Mouse (Mus musculus): Measurements from ENCODE around the gene Cald1. TPM values are rescaled to one million over a fixed set of nuclear protein-coding genes. Genes with fewer than 3 reads are reported as not detected.
A peak's percentile ranks its signal among the peaks of the same experiment; 100 is the strongest.

Cald1 gene
- polyA plus RNA-seq, 1 experiment from 2014 or later = 59.2 TPM

DNA sequence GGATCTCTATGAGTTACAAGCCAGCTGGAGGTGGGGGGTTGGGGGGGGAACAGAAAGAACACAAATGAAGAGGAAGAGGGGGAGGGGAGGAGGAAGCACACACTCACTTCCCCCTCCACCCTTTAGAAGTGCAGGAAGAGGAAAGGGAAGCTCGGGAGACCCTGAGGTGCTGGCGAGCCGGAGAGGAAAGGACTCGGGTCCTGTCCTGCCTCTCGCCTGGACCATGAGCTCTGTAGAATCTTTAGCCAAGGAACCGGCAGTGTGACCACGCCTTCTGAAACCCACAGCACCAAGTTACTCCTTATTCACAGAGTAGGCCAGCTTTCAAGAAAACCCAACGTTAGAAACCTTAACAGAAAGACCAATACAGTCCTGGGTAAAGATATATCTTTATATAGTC, 83.8 kb downstream of the Cald1 start:
- Histone ChIP-seq H3K27me3 (replicated peaks) (no peaks in the 10 kb centered on the region), H3K9me3 (replicated peaks) (no peaks in the 10 kb centered on the region), H3K27ac (replicated peaks) (no peak overlapping the region), H3K36me3 (no peaks in the 10 kb centered on the region), H3K4me2 (no peak overlapping the region), H3K4me1 (no peaks in the 10 kb centered on the region), H3K9ac (replicated peaks) (no peak overlapping the region), H3K4me3 (replicated peaks) (no peak overlapping the region)
- ATAC-seq (ENCODE audit: low FRiP score) = no peak
- 73% methylated on average over 8 of the region's 8 CpGs for WGBS

DNA sequence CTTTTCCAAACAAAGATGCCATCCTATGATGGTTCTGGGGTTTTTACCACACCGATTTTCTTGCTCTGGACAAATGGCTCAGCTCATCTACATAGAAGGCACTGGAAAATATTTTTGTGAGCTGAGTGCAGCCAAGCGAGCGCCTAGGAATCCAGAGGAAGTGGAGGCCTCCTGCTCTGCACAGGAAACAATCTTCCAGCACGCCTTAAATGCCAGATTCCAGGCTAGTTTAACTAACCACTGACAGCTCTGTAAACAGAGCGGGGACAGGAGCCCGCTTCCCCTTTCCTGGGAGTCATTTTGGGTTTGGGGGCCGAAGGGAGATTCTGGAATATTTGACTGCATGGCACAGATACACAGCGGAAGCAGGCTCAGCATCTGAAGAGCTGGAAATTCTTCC, 86.6 kb downstream of the Cald1 start:
- Histone ChIP-seq H3K36me3 (no peaks in the 10 kb centered on the region), H3K9ac (replicated peaks) (no peak overlapping the region), H3K4me1 (no peaks in the 10 kb centered on the region), H3K4me3 (replicated peaks) (no peak overlapping the region), H3K4me2 (no peak overlapping the region), H3K27ac (replicated peaks) (no peak overlapping the region), H3K27me3 (replicated peaks) (no peaks in the 10 kb centered on the region), H3K9me3 (replicated peaks) (no peaks in the 10 kb centered on the region)
- WGBS = 58% methylated on average over 8 of the region's 8 CpGs
- ATAC-seq (ENCODE audit: low FRiP score) = no peak

DNA sequence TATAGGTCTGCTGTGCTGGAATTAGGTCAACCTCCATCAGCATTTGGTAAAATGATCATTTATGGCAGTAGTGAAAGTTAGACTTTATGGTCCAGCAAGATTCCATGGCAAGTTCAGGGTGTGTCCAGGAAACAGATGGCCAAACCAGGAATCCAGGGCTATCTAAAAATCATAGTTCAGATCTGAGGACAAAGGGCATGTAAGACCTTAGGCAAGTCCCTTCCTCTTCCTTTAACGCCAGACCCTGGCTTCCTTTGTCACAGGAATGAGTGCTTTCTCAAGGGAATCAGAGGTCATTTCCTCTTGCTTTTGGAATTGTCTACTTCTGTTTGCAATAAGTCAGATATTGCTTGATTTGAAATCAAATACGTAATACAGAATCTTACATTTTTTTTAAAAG, 90.7 kb downstream of the Cald1 start:
- H3K4me2 ChIP-seq = no peak overlapping the region
- H3K4me3 ChIP-seq (replicated peaks) = no peak overlapping the region
- H3K9ac ChIP-seq (replicated peaks) = no peak overlapping the region
- no peaks in the 10 kb centered on the region for H3K9me3 ChIP-seq (replicated peaks)
- 87% methylated on average over 2 of the region's 2 CpGs for WGBS
- no peak overlapping the region for H3K27ac ChIP-seq (replicated peaks)
- H3K27me3 ChIP-seq (replicated peaks) = no peaks in the 10 kb centered on the region
- ATAC-seq (ENCODE audit: low FRiP score) = no peak
- H3K4me1 ChIP-seq = no peaks in the 10 kb centered on the region
- no peaks in the 10 kb centered on the region for H3K36me3 ChIP-seq

DNA sequence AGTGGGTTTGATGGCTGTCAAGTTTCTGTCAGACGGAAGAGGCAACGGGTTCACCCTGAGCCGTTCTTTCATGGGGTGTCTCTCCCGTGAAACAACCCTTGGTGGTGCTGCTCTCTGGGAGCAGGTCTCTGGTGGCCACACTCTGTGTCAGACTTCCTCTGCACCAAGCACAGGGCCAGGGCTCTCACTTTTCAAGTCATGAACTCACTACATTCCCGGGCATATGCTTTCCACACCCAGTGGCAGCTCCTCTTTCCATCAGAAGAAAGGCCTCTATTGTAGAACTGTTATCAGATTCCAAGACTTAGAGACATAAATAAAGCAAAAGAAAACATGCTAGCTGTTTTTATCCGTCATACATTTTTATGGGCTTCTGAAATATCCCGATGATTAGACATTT, 93.1 kb downstream of the Cald1 start:
- Histone ChIP-seq H3K9ac (replicated peaks) (no peak overlapping the region), H3K27ac (replicated peaks) (no peak overlapping the region), H3K9me3 (replicated peaks) (no peaks in the 10 kb centered on the region), H3K27me3 (replicated peaks) (no peaks in the 10 kb centered on the region), H3K4me1 (no peaks in the 10 kb centered on the region), H3K36me3 (no peaks in the 10 kb centered on the region), H3K4me3 (replicated peaks) (no peak overlapping the region), H3K4me2 (no peak overlapping the region)
- no peak for ATAC-seq (ENCODE audit: low FRiP score)
- WGBS = 79% methylated on average over 7 of the region's 7 CpGs

DNA sequence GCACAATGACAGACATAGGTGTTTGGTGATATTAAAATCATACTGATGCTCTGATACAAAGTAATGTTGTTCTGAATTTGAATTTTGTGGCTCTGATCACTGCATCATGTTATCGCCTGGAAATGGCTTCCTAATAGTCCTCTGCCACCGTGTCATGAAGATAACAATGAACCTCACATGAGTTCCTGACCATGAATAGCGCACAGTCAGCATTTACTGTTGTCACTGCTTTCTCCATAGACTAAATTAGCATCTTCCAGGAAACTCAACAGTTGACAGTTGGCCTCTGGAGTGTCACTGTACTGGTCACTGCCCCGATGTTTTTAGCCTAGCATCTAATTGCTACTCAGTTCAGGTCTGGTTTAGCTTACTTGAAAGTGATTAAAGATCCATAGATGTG, 95.8 kb downstream of the Cald1 start:
- Histone ChIP-seq H3K36me3 (no peaks in the 10 kb centered on the region), H3K9ac (replicated peaks) (no peak overlapping the region), H3K4me3 (replicated peaks) (no peak overlapping the region), H3K4me1 (no peaks in the 10 kb centered on the region), H3K27ac (replicated peaks) (no peak overlapping the region), H3K4me2 (no peak overlapping the region), H3K27me3 (replicated peaks) (no peaks in the 10 kb centered on the region), H3K9me3 (replicated peaks) (no peaks in the 10 kb centered on the region)
- ATAC-seq (ENCODE audit: low FRiP score) = no peak
- WGBS = 91% methylated on average over 4 of the region's 4 CpGs

DNA sequence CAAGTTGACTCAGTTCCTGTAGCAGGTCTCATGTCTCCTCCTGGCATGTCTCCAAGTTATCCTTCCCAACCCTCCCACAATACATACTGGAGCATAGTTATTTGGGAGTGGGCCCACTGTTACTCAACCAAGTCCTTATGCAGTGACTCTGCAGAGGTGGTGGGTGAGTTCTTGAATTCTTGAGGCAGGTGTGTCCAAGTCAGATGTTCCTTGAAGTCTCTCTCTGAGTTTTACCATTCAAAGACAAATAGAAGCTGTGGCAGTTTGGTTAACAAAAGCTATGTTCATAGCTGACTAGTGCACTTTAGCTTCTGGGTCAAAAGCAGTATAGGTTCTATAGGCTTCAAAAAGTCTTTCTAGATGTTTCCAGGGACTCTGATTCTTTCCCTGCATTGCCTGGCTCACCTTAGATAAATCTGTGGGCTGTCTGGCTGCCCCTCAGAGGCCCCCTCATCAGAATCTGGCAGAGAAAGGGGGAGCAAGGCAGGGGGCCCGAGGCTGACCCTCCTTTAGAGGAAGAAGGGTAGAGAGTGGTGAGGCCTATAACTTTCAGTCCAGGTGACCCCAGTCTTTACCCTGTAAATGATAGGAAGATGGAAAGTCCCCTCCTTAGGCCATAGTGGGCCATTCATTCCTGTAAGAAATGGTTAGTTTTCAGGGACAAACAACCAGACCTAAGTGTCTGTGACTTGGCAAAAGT, 105.3 kb downstream of the Cald1 start:
- Histone ChIP-seq H3K4me3 (replicated peaks) (no peak overlapping the region), H3K9ac (replicated peaks) (no peak overlapping the region), H3K4me2 (no peak overlapping the region), H3K9me3 (replicated peaks) (no peaks in the 10 kb centered on the region), H3K27me3 (replicated peaks) (no peaks in the 10 kb centered on the region), H3K4me1 (peaks cover 6% of the 10 kb centered on the region), H3K27ac (replicated peaks) (no peak overlapping the region), H3K36me3 (no peaks in the 10 kb centered on the region)
- ATAC-seq (ENCODE audit: low FRiP score) = no peak
- 80% methylated on average over 1 of the region's 1 CpGs for WGBS

DNA sequence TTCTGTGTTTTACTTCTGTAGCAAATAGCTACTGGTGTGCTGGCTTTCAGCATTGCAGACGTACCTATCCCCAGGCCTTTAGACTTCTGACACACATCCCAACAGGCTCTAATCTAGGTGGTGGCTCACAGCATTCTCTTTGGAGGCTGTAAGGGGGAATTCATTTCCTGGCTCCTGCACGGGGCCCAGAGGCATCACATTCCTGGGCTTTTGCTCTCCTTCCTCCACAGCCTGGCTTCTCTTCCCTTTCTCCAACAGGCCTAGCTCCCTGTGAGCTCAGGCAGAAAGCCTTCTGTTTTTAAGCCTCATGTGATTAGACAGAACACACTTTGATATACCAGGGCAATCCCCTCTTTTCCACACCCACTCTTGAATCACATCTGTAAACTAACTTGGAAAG, 109.2 kb downstream of the Cald1 start:
- Histone ChIP-seq H3K27ac (replicated peaks) (no peak overlapping the region), H3K36me3 (no peaks in the 10 kb centered on the region), H3K9me3 (replicated peaks) (no peaks in the 10 kb centered on the region), H3K4me2 (no peak overlapping the region), H3K4me1 (peaks cover 34% of the 10 kb centered on the region), H3K4me3 (replicated peaks) (no peak overlapping the region), H3K9ac (replicated peaks) (no peak overlapping the region), H3K27me3 (replicated peaks) (no peaks in the 10 kb centered on the region)
- no peak for ATAC-seq (ENCODE audit: low FRiP score)
- WGBS = 61% methylated on average over 2 of the region's 2 CpGs

DNA sequence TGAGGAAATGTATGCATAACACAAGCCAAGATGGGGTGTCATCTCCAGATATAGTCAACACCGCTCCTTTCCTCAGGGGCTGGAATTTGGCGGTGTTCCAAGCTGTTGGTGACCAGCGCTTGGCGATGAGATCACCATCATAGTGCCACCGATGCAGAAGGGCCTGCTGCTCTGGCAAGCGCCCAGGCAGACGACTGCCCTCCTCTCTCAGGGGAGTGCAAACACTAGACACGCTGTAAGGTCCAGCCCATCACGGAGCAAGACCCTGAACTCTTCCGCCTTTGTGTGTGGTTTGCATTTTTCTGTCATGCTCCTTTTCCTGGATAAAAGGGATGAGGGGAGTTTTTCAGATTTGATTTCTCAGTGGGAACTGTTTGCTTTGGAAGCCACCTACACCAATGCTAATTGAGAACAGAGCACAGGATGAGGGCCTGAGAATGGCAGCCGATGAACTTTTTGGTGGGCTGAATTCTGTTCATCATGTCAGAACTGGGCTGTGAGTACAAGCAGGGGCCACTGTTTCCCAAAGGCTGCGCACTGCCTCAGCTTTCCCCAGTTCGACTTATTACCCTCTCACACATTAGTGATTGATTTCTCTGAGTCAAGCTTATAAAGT, 110.5 kb downstream of the Cald1 start:
- H3K4me3 ChIP-seq (replicated peaks) = peak overlapping the region; percentile 54
- peak; percentile 73 for ATAC-seq (ENCODE audit: low FRiP score)
- WGBS = 19% methylated on average over 13 of the region's 13 CpGs
- no peaks in the 10 kb centered on the region for H3K36me3 ChIP-seq
- peak overlapping the region; percentile 83 for H3K27ac ChIP-seq (replicated peaks)
- H3K4me2 ChIP-seq = peak overlapping the region; percentile 81
- peaks cover 34% of the 10 kb centered on the region for H3K4me1 ChIP-seq
- H3K9me3 ChIP-seq (replicated peaks) = no peaks in the 10 kb centered on the region
- no peaks in the 10 kb centered on the region for H3K27me3 ChIP-seq (replicated peaks)
- H3K9ac ChIP-seq (replicated peaks) = peak overlapping the region; percentile 74; the same call in 1 of the 2 replicates

DNA sequence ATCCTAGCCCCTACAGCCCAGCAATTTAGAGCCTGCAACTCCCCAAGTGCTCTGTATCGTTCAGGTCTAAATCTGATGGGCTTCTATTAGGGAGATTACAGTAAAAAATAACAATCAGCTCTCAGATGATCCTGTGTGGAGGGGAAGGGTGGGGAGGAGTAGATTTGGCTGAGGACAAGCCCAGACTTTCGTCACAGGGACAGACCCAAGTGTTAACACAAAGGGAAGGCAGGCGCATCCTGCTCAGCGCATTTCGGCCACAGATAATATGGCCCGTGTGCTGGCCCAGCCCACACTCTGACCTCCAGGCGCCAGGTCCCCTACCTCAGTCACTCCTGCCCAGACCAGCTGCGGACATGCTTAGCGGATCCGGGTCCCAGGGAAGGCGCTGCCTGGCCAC, 111.0 kb downstream of the Cald1 start:
- Histone ChIP-seq H3K27me3 (replicated peaks) (no peaks in the 10 kb centered on the region), H3K4me1 (peaks cover 34% of the 10 kb centered on the region), H3K9ac (replicated peaks) (peak overlapping the region; percentile 74), H3K36me3 (no peaks in the 10 kb centered on the region), H3K27ac (replicated peaks) (peak overlapping the region; percentile 83), H3K4me2 (peak overlapping the region; percentile 81), H3K4me3 (replicated peaks) (peak overlapping the region; percentile 54), H3K9me3 (replicated peaks) (no peaks in the 10 kb centered on the region)
- 2% methylated on average over 11 of the region's 11 CpGs for WGBS
- peak; percentile 89 for ATAC-seq (ENCODE audit: low FRiP score)

DNA sequence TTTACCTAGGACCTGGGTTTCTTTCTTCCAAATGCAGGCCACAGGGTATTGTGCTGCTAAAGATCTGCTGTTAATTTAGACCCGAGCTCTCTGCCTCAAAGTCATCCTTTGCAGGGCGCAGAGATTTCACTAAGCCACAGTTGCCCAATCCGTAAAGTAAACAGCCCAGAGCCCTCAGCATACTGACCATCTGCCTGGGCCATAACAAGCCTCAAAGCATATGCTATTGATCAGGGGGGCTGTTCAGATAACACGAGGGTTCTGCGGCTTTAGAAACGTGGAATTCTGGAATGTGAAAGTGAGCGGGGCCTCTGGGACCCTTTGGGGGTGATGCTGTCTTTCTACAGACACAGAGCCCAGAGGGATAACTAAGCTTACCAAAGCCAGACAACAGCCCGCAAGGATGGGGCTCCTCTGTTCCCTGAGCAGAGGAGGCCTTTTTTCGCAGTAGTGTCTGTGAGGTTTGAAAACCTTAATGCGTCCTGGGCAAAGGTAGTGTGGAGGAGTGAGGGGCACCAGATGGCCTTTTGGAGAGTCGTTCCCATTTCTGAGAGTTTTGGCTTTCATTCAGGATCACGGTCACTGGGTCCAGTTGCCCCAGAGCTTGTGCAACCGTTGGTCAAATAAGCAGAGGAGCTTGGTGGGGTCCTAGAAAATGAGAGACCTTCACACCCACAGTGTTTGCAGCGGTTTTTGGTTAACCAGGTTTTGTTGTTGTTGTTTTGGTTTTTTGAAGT, 111.8 kb downstream of the Cald1 start:
- Histone ChIP-seq H3K27me3 (replicated peaks) (no peaks in the 10 kb centered on the region), H3K36me3 (no peaks in the 10 kb centered on the region), H3K4me3 (replicated peaks) (peak overlapping the region; percentile 54), H3K4me1 (peaks cover 34% of the 10 kb centered on the region), H3K4me2 (peak overlapping the region; percentile 81), H3K9me3 (replicated peaks) (no peaks in the 10 kb centered on the region), H3K27ac (replicated peaks) (peak overlapping the region; percentile 60; the same call in 1 of the 2 replicates), H3K9ac (replicated peaks) (peak overlapping the region; percentile 74)
- ATAC-seq (ENCODE audit: low FRiP score) = peak; percentile 36; the same call in 1 of the 2 replicates
- 16% methylated on average over 14 of the region's 14 CpGs for WGBS

DNA sequence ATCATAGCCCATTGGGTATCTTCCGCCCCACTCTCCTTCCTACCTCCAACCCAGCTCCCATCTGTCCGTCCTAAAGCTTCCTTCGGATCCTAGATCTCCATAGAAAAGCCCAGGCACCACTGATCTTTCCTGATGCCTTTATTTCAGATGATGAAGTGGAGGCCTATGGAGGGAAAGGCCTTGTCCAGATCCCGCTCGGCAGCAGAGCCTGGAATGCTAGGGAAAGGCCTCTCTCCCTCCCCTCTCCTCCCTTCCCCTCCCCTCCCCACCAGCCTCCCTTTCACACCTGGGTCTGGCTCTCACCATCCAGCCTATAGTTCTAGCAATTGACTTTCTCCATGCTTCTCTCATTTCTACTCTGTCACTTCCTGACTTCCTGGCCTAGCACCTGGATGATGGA, 112.5 kb downstream of the Cald1 start:
- ATAC-seq (ENCODE audit: low FRiP score) = no peak
- Histone ChIP-seq H3K36me3 (no peaks in the 10 kb centered on the region), H3K9ac (replicated peaks) (0 out of 2 replicates have a peak overlapping the region, but pooled peaks have one; percentile 26), H3K4me1 (peaks cover 34% of the 10 kb centered on the region), H3K4me3 (replicated peaks) (peak overlapping the region; percentile 54; the same call in 1 of the 2 replicates), H3K27me3 (replicated peaks) (no peaks in the 10 kb centered on the region), H3K9me3 (replicated peaks) (no peaks in the 10 kb centered on the region), H3K4me2 (peak overlapping the region; percentile 81), H3K27ac (replicated peaks) (no peak overlapping the region)
- WGBS = 49% methylated on average over 5 of the region's 5 CpGs

DNA sequence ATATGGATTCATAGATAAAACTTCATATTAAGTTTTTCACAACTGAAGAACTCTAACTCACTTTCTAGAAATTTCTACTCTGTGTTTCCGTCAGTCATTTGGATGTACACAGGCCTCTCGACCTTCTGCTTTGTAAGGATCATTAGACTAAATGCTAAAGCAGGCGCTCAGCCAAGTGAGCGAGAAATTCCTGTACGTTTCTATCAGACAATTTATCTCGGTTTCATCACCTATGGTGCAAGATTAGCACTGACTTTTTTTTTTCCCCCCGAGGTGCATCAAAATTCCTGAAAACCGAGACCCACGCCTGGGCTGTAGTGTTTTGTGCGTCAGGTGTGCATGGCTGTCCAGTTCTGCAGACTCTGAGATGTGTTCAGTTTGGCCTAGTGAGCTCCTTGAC, 113.3 kb downstream of the Cald1 start:
- H3K9ac ChIP-seq (replicated peaks) = no peak overlapping the region
- 75% methylated on average over 10 of the region's 10 CpGs for WGBS
- H3K4me1 ChIP-seq = peaks cover 34% of the 10 kb centered on the region
- no peak overlapping the region for H3K27ac ChIP-seq (replicated peaks)
- no peak overlapping the region for H3K4me3 ChIP-seq (replicated peaks)
- ATAC-seq (ENCODE audit: low FRiP score) = no peak
- H3K27me3 ChIP-seq (replicated peaks) = no peaks in the 10 kb centered on the region
- H3K9me3 ChIP-seq (replicated peaks) = no peaks in the 10 kb centered on the region
- H3K4me2 ChIP-seq = peak overlapping the region; percentile 81; the same call in 1 of the 2 replicates
- H3K36me3 ChIP-seq = no peaks in the 10 kb centered on the region
